In the genomic region with DNA sequence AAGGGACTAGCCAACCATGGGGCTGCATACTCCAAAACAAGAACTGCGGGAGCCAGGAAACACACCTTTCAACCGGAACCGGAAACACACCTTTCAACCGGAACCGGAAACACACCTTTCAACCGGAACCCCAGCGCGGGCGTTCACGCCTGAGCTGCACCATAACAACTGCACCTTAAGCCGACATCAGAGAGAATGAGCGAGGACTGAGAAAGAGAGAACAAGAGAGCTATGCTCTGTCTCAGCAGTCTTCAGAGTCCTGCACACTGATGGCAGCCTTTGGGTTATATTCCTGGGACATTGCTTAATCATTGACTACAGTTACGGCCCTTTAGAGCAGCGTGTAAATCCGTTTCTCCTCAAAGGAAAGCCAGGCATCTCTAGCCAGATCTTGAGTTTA, we compare ENCODE assay signal across 24 mouse cellular contexts. TPM values are rescaled to one million over a fixed set of nuclear protein-coding genes. Genes with fewer than 3 reads are reported as not detected.
DNase-seq lines count a peak whose midpoint lies in the region; ATAC-seq and TF ChIP-seq lines count a peak whose summit lies in the region.
"Had no signal": no experiment of that assay in that cellular context is flagged by ENCODE, and none has a peak within 500 bp of the region (broad histone marks: within the 10 kb centered on the region; RNA-seq: fewer than 3 reads in every experiment).

No protein-coding gene starts in this region.

- H3K9me3 ChIP-seq in kidney, embryonic 14.5 days (ENCODE audit: control insufficient read depth, low read length) = no peaks in the 10 kb centered on the region
- no peaks in the 10 kb centered on the region for H3K9me3 ChIP-seq in forebrain, embryonic 16.5 days (ENCODE audit: control insufficient read depth, low read length)
- no peaks in the 10 kb centered on the region for H3K9me3 ChIP-seq in hindbrain, embryonic 13.5 days
- H3K9me3 ChIP-seq: forebrain, embryonic 13.5 days; hindbrain, embryonic 10.5 days; limb, embryonic 10.5 days; liver, embryonic 15.5 days had no signal

- H3K9ac ChIP-seq in kidney, embryonic 14.5 days (ENCODE audit: low read depth, low read length) = no peak overlapping the region
- H3K9ac ChIP-seq in forebrain, embryonic 16.5 days (replicated peaks; ENCODE audit: low read depth, low read length) = no peak overlapping the region
- no peak overlapping the region for H3K9ac ChIP-seq in hindbrain, embryonic 13.5 days
- H3K9ac ChIP-seq: forebrain, embryonic 13.5 days; liver, embryonic 15.5 days had no signal

- no peak overlapping the region for H3K4me2 ChIP-seq in kidney, embryonic 14.5 days (replicated peaks; ENCODE audit: low read depth, low read length)
- H3K4me2 ChIP-seq in forebrain, embryonic 16.5 days (ENCODE audit: low read length) = no peak overlapping the region
- H3K4me2 ChIP-seq in hindbrain, embryonic 13.5 days = no peak overlapping the region
- H3K4me2 ChIP-seq: forebrain, embryonic 13.5 days; heart, embryonic 11.5 days; liver, embryonic 15.5 days had no signal

- TF ChIP-seq POLR2A in kidney, adult 2 months (IDR thresholded peaks at IDR 0.05; ENCODE audit: low read depth, low read length) = no peak

- no peaks in the 10 kb centered on the region for H3K36me3 ChIP-seq in kidney, embryonic 14.5 days (ENCODE audit: control insufficient read depth, insufficient read depth, low read length)
- no peaks in the 10 kb centered on the region for H3K36me3 ChIP-seq in kidney, adult 2 months (ENCODE audit: control insufficient read depth, insufficient read depth, low read length)
- no peaks in the 10 kb centered on the region for H3K36me3 ChIP-seq in forebrain, embryonic 16.5 days (ENCODE audit: control insufficient read depth, insufficient read depth)
- no peaks in the 10 kb centered on the region for H3K36me3 ChIP-seq in hindbrain, embryonic 13.5 days
- H3K36me3 ChIP-seq: hindbrain, embryonic 10.5 days; limb, embryonic 10.5 days; liver, embryonic 15.5 days had no signal

- DNase-seq in kidney, adult 11 months = peak; percentile 36
- DNase-seq in kidney, adult 2 months = peak; percentile 58
- DNase-seq in kidney, postnatal 10 days = peak; percentile 24
- peak; percentile 62 for DNase-seq in testis, postnatal 14 days (ENCODE audit: low spot score)
- DNase-seq: adrenal gland, postnatal 14 days; cerebellum, adult 8-10 months; gastrocnemius, postnatal 10 days; liver; lung, postnatal 4 days; right cerebral cortex, adult 18-20 months; thymus, postnatal 14 days had no signal

- TF ChIP-seq CTCF in kidney, adult 2 months (conservative IDR thresholded peaks at IDR 0.05; ENCODE audit: insufficient read depth, insufficient read length, low read depth, low read length) = no peak

- WGBS in kidney, embryonic 14.5 days = 75% methylated on average over 15 of the region's 15 CpGs
- 45% methylated on average over 15 of the region's 15 CpGs for WGBS in kidney, adult 2 months
- WGBS in forebrain, embryonic 16.5 days = 93% methylated on average over 15 of the region's 15 CpGs
- WGBS in hindbrain, embryonic 13.5 days = 87% methylated on average over 15 of the region's 15 CpGs

- no peaks in the 10 kb centered on the region for H3K4me1 ChIP-seq in kidney, embryonic 14.5 days (ENCODE audit: control insufficient read depth, insufficient read depth, low read length)
- no peaks in the 10 kb centered on the region for H3K4me1 ChIP-seq in kidney, adult 2 months (ENCODE audit: control insufficient read depth, insufficient read depth, low read length)
- H3K4me1 ChIP-seq in forebrain, embryonic 16.5 days (replicated peaks; ENCODE audit: control insufficient read depth, insufficient read depth, low read length) = no peaks in the 10 kb centered on the region
- H3K4me1 ChIP-seq in hindbrain, embryonic 13.5 days (replicated peaks) = no peaks in the 10 kb centered on the region
- H3K4me1 ChIP-seq: forebrain, embryonic 13.5 days; hindbrain, embryonic 10.5 days; limb, embryonic 10.5 days; liver, embryonic 15.5 days had no signal

- H3K27ac ChIP-seq in kidney, embryonic 14.5 days (ENCODE audit: low read depth, low read length) = no peak overlapping the region
- H3K27ac ChIP-seq in kidney, adult 2 months (ENCODE audit: insufficient read depth, low read depth, low read length) = no peak overlapping the region
- H3K27ac ChIP-seq in forebrain, embryonic 16.5 days (ENCODE audit: low read length) = no peak overlapping the region
- no peak overlapping the region for H3K27ac ChIP-seq in hindbrain, embryonic 13.5 days
- H3K27ac ChIP-seq: forebrain, embryonic 13.5 days; hindbrain, embryonic 10.5 days; hindbrain, postnatal 0 days; layer of hippocampus, adult 2 months; limb, embryonic 10.5 days; liver, embryonic 15.5 days; stomach, postnatal 0 days had no signal

- no peak for ATAC-seq in kidney, embryonic 14.5 days (ENCODE audit: low FRiP score, low TSS enrichment)
- ATAC-seq in forebrain, embryonic 16.5 days = no peak
- ATAC-seq in activated CD4-positive, CD25-positive, alpha-beta regulatory T cell, adult 4 months = no peak
- ATAC-seq in hindbrain, embryonic 13.5 days (ENCODE audit: low FRiP score) = no peak
- ATAC-seq: forebrain, embryonic 13.5 days; hindbrain, postnatal 0 days; midbrain, embryonic 16.5 days had no signal

- no peak overlapping the region for H3K4me3 ChIP-seq in kidney, embryonic 14.5 days (ENCODE audit: low read length)
- peak overlapping the region; percentile 29 for H3K4me3 ChIP-seq in kidney, adult 2 months (ENCODE audit: insufficient read depth, low read depth, low read length)
- H3K4me3 ChIP-seq in forebrain, embryonic 16.5 days (replicated peaks; ENCODE audit: low read length) = no peak overlapping the region
- H3K4me3 ChIP-seq in hindbrain, embryonic 13.5 days = no peak overlapping the region
- H3K4me3 ChIP-seq: forebrain, embryonic 13.5 days; hindbrain, embryonic 10.5 days; layer of hippocampus, adult 2 months; limb, embryonic 10.5 days; liver, embryonic 15.5 days had no signal

- H3K27me3 ChIP-seq in kidney, embryonic 14.5 days (ENCODE audit: control insufficient read depth, insufficient read depth, low read length) = no peaks in the 10 kb centered on the region
- H3K27me3 ChIP-seq in kidney, adult 2 months (replicated peaks; ENCODE audit: control insufficient read depth, insufficient read depth, low read length) = no peaks in the 10 kb centered on the region
- no peaks in the 10 kb centered on the region for H3K27me3 ChIP-seq in forebrain, embryonic 16.5 days (replicated peaks; ENCODE audit: control insufficient read depth, insufficient read depth, low read length)
- H3K27me3 ChIP-seq in hindbrain, embryonic 13.5 days = no peaks in the 10 kb centered on the region
- H3K27me3 ChIP-seq: forebrain, embryonic 13.5 days; liver, embryonic 15.5 days had no signal

RNA-seq across cellular contexts. Expression of a gene that starts 58.1 kb away (rescaled TPM):
- 2.4 and 3.0 TPM in 2 replicates for polyA plus RNA-seq in kidney, embryonic 14.5 days (2014; fragmentation: Nextera tagmentation; extraction: Ambion mirVana)
- polyA plus RNA-seq in kidney, adult 2 months (2012; rRNA removed) = 2.2 and 2.6 TPM in 2 replicates
- 12.9 and 15.0 TPM in 2 replicates for polyA plus RNA-seq in forebrain, embryonic 16.5 days (2015; fragmentation: Nextera tagmentation; extraction: Ambion mirVana)
- not detected for polyA plus RNA-seq in activated CD4-positive, CD25-positive, alpha-beta regulatory T cell, adult 4 months (2017; shearing (Covaris generic))
- polyA plus RNA-seq in hindbrain, embryonic 13.5 days (2015; fragmentation: Nextera tagmentation; extraction: Ambion mirVana) = 12.7 and 13.3 TPM in 2 replicates
